Mouse (Mus musculus): ENCODE results near the gene Glt8d1. TPM values are rescaled to one million over a fixed set of nuclear protein-coding genes. Genes with fewer than 3 reads are reported as not detected.

Gene Glt8d1
- polyA plus RNA-seq, 1 experiment = 84.4 TPM

GRCm38 (mm10) chr14:31000816-31001306, 339 bp upstream of the Glt8d1 start:
- Histone ChIP-seq H3K4me1 (ENCODE audit: control insufficient read depth, insufficient read depth, low read length) (no peaks in the 10 kb centered on the region; the same call in none of the 2 replicates), H3K4me3 (replicated peaks; ENCODE audit: insufficient read depth, low read depth, low read length) (peak overlapping the region; percentile 76), H3K27ac (ENCODE audit: insufficient read depth, low read length) (peak overlapping the region; percentile 79; the same call in 1 of the 2 replicates), H3K27me3 (ENCODE audit: control insufficient read depth, insufficient read depth, low read length) (no peaks in the 10 kb centered on the region)
- DNase-seq = no peak
- WGBS = under 1% methylated on average over 21 of the region's 21 CpGs
- TF ChIP-seq POLR2A (IDR thresholded peaks at IDR 0.05; ENCODE audit: borderline replicate concordance, insufficient read depth, low read length) (no peak; the same call in 1 of the 2 replicates), CTCF (IDR thresholded peaks at IDR 0.05; ENCODE audit: borderline replicate concordance, insufficient read depth, low read depth, low read length) (no peak)

GRCm38 (mm10) chr14:31004527-31004926, 3.3 kb downstream of the Glt8d1 start:
- Histone ChIP-seq H3K4me1 (ENCODE audit: control insufficient read depth, insufficient read depth, low read length) (no peaks in the 10 kb centered on the region; the same call in none of the 2 replicates), H3K27me3 (ENCODE audit: control insufficient read depth, insufficient read depth, low read length) (no peaks in the 10 kb centered on the region), H3K27ac (ENCODE audit: insufficient read depth, low read length) (no peak overlapping the region), H3K4me3 (replicated peaks; ENCODE audit: insufficient read depth, low read depth, low read length) (no peak overlapping the region)
- no peak for DNase-seq
- WGBS = 87% methylated on average over 2 of the region's 2 CpGs
- TF ChIP-seq CTCF (IDR thresholded peaks at IDR 0.05; ENCODE audit: borderline replicate concordance, insufficient read depth, low read depth, low read length) = no peak
- TF ChIP-seq POLR2A (IDR thresholded peaks at IDR 0.05; ENCODE audit: borderline replicate concordance, insufficient read depth, low read length) = no peak

DNA sequence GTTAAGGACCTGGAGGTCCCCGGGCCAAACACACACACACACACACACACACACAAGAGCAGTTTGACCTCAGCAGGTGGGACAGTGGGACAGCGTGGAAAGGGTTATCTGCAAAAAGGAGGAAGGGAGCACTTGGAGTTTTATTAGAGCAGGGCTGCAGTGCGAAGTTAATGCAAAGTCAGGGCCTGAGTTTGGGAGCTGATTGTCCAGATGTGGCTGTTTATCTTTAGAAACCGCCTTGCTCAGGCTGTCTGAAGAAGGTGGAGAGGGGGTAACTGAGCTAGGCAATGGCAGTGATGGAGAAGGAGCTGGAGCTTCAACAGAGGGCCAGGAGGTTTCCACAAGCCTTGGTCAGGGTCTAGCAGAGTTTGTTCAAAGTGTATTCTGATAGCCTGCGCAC, 5.6 kb downstream of the Glt8d1 start:
- no peak for DNase-seq
- TF ChIP-seq POLR2A (IDR thresholded peaks at IDR 0.05; ENCODE audit: borderline replicate concordance, insufficient read depth, low read length) (no peak), CTCF (IDR thresholded peaks at IDR 0.05; ENCODE audit: borderline replicate concordance, insufficient read depth, low read depth, low read length) (no peak)
- WGBS = 87% methylated on average over 5 of the region's 5 CpGs
- no peaks in the 10 kb centered on the region for H3K27me3 ChIP-seq (ENCODE audit: control insufficient read depth, insufficient read depth, low read length)
- H3K4me3 ChIP-seq (replicated peaks; ENCODE audit: insufficient read depth, low read depth, low read length) = no peak overlapping the region
- H3K27ac ChIP-seq (ENCODE audit: insufficient read depth, low read length) = no peak overlapping the region
- no peaks in the 10 kb centered on the region; the same call in none of the 2 replicates for H3K4me1 ChIP-seq (ENCODE audit: control insufficient read depth, insufficient read depth, low read length)

DNA sequence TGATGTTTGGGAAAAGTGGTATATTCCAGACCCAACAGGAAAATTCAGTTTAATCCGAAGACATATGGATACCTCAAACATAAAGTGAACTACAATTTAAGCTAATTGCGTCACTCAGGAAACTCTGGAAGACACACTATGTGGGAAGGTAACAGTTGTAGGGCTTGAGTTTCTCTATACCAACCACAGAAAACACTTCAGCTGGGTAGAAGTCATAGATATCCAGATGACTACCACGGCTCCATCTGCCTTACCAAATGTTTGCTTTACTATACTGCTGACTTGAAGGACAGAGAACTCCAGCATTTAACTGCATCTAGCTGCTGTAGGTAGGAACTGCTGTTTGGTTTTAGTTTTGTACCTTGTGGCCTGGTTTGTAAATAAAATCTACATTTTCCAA, 10.4 kb downstream of the Glt8d1 start:
- Histone ChIP-seq H3K4me1 (ENCODE audit: control insufficient read depth, insufficient read depth, low read length) (no peaks in the 10 kb centered on the region), H3K27ac (ENCODE audit: insufficient read depth, low read length) (no peak overlapping the region), H3K27me3 (ENCODE audit: control insufficient read depth, insufficient read depth, low read length) (no peaks in the 10 kb centered on the region), H3K4me3 (replicated peaks; ENCODE audit: insufficient read depth, low read depth, low read length) (no peak overlapping the region)
- TF ChIP-seq CTCF (IDR thresholded peaks at IDR 0.05; ENCODE audit: borderline replicate concordance, insufficient read depth, low read depth, low read length) (no peak), POLR2A (IDR thresholded peaks at IDR 0.05; ENCODE audit: borderline replicate concordance, insufficient read depth, low read length) (no peak)
- DNase-seq = no peak
- WGBS = 94% methylated on average over 3 of the region's 3 CpGs

DNA sequence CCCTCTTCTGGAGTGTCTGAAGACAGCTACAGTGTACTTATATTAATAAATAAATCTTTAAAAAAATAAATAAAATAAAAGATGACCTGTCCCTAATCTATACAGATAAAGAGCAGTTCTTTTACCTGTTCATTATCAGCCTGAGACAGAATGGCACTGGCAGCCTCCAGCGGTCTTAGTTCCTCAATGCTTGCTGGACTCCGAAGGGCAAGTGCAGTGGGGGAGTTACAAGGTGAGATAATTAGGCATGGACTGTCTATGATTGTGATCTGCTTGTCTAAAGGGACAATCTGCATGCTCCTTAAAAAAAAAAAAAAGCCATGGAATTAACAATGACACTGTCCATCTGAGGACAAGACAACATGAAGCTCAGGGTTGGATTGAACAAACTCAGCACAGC, 12.7 kb downstream of the Glt8d1 start:
- Histone ChIP-seq H3K4me3 (replicated peaks; ENCODE audit: insufficient read depth, low read depth, low read length) (no peak overlapping the region), H3K27me3 (ENCODE audit: control insufficient read depth, insufficient read depth, low read length) (no peaks in the 10 kb centered on the region), H3K4me1 (ENCODE audit: control insufficient read depth, insufficient read depth, low read length) (peaks cover 3% of the 10 kb centered on the region; the same call in 1 of the 2 replicates), H3K27ac (ENCODE audit: insufficient read depth, low read length) (no peak overlapping the region)
- 97% methylated on average over 2 of the region's 2 CpGs for WGBS
- TF ChIP-seq CTCF (IDR thresholded peaks at IDR 0.05; ENCODE audit: borderline replicate concordance, insufficient read depth, low read depth, low read length) (no peak), POLR2A (IDR thresholded peaks at IDR 0.05; ENCODE audit: borderline replicate concordance, insufficient read depth, low read length) (no peak)
- no peak for DNase-seq

DNA sequence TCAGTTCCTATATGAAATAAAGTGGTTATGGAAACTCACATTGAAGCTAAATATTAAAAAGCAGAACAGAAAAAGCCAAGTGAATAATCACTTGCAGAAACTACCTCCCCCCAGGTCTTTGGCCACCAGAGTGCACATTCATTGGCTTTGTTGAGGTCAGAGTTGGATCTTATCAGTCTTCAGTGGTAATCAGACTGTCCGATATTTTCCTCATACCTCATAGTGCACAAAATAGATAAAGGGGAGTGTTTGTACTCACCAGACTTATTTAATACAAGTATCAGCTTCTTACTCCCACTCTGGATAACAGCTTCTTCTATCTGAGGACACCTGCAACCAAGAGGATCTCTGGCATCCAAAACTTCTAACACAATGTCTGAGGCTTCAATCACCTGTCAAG, 14.9 kb downstream of the Glt8d1 start:
- Histone ChIP-seq H3K4me3 (replicated peaks; ENCODE audit: insufficient read depth, low read depth, low read length) (no peak overlapping the region), H3K4me1 (ENCODE audit: control insufficient read depth, insufficient read depth, low read length) (peaks cover 6% of the 10 kb centered on the region; the same call in 1 of the 2 replicates), H3K27ac (ENCODE audit: insufficient read depth, low read length) (no peak overlapping the region), H3K27me3 (ENCODE audit: control insufficient read depth, insufficient read depth, low read length) (no peaks in the 10 kb centered on the region)
- no peak for DNase-seq
- no peak for TF ChIP-seq POLR2A (IDR thresholded peaks at IDR 0.05; ENCODE audit: borderline replicate concordance, insufficient read depth, low read length)
- WGBS = 81% methylated on average over 1 of the region's 1 CpGs

GRCm38 (mm10) chr14:31017854-31018253, 16.7 kb downstream of the Glt8d1 start:
- no peak overlapping the region for H3K27ac ChIP-seq (ENCODE audit: insufficient read depth, low read length)
- H3K4me3 ChIP-seq (replicated peaks; ENCODE audit: insufficient read depth, low read depth, low read length) = peak overlapping the region; percentile 68
- no peak for DNase-seq
- 1% methylated on average over 2 of the region's 2 CpGs for WGBS
- TF ChIP-seq POLR2A (IDR thresholded peaks at IDR 0.05; ENCODE audit: borderline replicate concordance, insufficient read depth, low read length) = no peak
- no peak for TF ChIP-seq CTCF (IDR thresholded peaks at IDR 0.05; ENCODE audit: borderline replicate concordance, insufficient read depth, low read depth, low read length)
- H3K27me3 ChIP-seq (ENCODE audit: control insufficient read depth, insufficient read depth, low read length) = no peaks in the 10 kb centered on the region
- peaks cover 6% of the 10 kb centered on the region; the same call in 1 of the 2 replicates for H3K4me1 ChIP-seq (ENCODE audit: control insufficient read depth, insufficient read depth, low read length)

DNA sequence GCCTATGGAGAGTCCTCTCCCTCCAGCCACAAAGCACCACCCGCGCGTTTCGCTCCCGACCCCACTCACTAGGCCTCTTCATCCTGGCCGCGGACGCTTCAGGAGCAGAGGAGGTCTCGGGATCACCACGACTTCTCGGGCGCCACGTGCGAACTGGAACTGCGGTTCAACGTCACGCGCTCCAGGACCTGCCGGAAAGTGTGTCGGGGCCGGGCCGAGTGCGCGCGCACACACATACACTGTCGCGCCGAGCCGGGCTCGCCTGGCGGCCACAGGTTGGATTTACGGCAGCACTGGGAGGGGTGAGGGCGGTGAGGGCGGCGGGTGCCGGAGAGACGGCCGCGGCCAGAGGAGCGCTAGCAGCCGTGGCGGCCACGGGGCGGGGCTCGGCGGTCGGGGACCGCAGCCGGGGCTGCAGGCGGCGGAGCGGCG, 17.7 kb downstream of the Glt8d1 start, which contains the start of the genes Pbrm1 and Gnl3:
Gene Pbrm1 (plus strand): TSS at position 279 of the 432 bp plus-strand sequence.
Gene Gnl3 (minus strand): TSS at position 293 of the 432 bp plus-strand sequence.
- Histone ChIP-seq H3K27me3 (ENCODE audit: control insufficient read depth, insufficient read depth, low read length) (no peaks in the 10 kb centered on the region), H3K4me3 (replicated peaks; ENCODE audit: insufficient read depth, low read depth, low read length) (peak within 1 kb of the TSS; percentile 99), H3K4me1 (ENCODE audit: control insufficient read depth, insufficient read depth, low read length) (peaks cover 6% of the 10 kb centered on the region; the same call in 1 of the 2 replicates), H3K27ac (ENCODE audit: insufficient read depth, low read length) (peak within 1 kb of the TSS; percentile 87)
- TF ChIP-seq POLR2A (IDR thresholded peaks at IDR 0.05; ENCODE audit: borderline replicate concordance, insufficient read depth, low read length) (peak; percentile 79), CTCF (IDR thresholded peaks at IDR 0.05; ENCODE audit: borderline replicate concordance, insufficient read depth, low read depth, low read length) (no peak)
- DNase-seq = peak; percentile 97 to 98
- WGBS = under 1% methylated on average over 38 of the region's 53 CpGs

All from cerebellum, adult 2 months (tissue).